Mouse (Mus musculus): ENCODE data around the gene Ang.

Gene Ang

DNA sequence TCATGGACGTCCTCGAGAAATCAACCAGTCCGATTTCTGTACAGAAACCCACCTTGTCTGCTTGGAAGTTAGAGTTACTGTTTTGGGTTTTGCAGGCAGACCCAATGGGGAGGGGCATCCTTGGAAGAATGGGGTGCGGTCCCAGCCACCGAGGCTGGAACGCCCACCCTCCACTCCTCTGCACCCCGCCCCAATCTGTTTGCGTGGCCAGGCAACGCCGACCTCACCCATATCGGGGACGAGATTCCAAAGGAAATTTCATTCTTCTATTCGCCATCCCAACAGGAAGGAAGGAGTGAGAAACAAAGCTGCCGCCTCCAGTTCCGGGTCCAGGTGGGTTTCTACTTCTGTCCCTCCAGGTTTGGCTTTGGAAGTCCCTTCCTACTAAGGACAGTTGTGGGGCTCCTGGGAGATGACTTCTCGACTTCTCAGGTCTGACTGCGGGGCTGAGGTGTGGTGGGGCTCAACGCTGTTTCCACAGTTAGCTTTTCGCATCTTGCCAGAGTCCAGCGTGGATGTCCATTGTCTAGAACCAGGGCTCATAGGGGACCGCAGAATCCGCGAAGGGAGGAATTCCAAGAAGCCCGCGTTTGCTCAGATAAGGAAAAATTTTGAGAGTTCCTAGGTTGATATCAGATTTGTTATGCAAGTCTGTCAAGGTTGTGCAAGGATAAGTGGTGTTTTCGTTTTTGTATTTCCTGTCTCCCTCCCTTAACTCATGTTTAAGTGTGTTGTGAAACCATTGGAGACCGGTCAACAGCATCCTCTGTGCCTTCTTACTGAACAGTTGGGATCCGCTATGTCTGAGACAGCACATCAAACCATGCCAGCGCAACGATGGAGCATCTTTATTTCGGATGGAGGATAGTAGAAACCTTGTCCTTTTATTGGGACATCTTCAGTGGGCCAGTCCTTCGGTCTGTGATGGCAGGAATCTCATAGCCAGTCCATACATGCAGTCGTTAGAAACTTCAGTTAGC is at the start of gene Ang, which contains the start of gene Rnase4:
Gene Ang (plus strand): TSS at position 230 of the 980 bp plus-strand sequence.
Gene Rnase4 (plus strand): TSS at position 157 of the 980 bp plus-strand sequence.
- no peak for DNase-seq (ENCODE audit: low read depth, low spot score)

GRCm38 (mm10) chr14:51041769-51042168 is 49.2 kb upstream of the Ang start, which contains the start of gene Rnase9:
Rnase9 (minus strand) TSS chr14:51041869.
- DNase-seq (ENCODE audit: low read depth, low spot score): no peak

GRCm38 (mm10) chr14:51047846-51048245 is 43.1 kb upstream of the Ang start:
- DNase-seq (ENCODE audit: low read depth, low spot score): no peak

DNA sequence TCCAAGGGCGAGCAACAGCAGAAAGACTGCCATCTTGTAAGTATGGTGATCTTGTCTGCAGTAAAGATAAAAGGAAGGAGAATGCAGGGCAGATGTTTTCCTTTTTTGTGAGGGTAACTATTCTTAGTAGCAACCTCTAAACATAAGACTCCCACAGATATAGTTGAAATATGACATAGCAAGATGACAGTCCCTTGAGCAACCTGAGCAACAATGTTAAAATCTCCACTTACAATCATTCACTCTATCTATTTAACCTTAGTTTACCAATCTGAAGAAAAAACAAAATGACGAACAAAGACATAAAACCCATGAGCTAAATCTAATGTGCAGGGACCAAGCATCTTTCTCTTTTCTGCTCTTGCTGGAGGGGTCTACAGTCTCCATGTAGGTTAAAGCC is 40.9 kb upstream of the Ang start, which contains the start of gene Rnase11:
Gene Rnase11 (minus strand): TSS at position 101 of the 400 bp plus-strand sequence.
- DNase-seq (ENCODE audit: low read depth, low spot score): no peak

DNA sequence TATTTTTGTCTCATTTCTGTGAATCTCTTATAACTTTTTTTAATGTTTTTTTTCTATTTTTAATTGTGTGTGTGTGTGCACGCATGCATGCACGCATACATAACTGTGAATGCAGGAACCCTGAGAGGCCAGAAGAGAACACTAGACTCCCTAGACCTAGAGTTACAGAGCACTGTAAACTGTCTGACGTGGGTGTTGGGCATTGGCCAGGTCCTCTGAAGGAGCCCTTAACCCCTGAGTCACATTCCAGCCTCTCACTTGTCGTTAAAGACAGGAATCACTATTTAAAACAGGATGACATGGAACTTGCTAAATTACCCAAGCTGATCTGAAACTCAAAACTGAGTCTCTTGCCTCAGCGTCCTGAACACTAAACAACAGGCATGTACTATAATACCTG is 39.0 kb upstream of the Ang start:
- DNase-seq (ENCODE audit: low read depth, low spot score): no peak

DNA sequence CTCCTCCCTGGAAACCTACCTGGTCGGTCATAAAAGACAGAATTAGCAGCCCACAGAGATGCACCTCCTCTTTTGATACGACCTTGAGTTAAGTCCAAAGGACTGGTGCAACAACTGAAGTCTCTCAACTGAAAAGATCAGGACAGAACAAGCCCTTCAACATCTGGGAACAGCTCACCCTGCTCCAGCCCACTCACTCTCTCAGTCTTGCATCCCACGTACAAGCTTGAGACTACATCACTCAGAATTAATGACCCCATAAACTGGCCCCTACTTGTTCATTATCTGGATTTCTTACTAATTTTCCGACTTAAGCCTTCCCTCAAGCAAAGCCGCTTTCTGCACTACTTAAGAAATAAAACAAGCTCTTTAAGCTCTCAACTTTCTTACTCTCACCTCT is 37.8 kb upstream of the Ang start:
- no peak for DNase-seq (ENCODE audit: low read depth, low spot score)

GRCm38 (mm10) chr14:51054243-51055237 is 36.4 kb upstream of the Ang start:
- DNase-seq (ENCODE audit: low read depth, low spot score): no peak

DNA sequence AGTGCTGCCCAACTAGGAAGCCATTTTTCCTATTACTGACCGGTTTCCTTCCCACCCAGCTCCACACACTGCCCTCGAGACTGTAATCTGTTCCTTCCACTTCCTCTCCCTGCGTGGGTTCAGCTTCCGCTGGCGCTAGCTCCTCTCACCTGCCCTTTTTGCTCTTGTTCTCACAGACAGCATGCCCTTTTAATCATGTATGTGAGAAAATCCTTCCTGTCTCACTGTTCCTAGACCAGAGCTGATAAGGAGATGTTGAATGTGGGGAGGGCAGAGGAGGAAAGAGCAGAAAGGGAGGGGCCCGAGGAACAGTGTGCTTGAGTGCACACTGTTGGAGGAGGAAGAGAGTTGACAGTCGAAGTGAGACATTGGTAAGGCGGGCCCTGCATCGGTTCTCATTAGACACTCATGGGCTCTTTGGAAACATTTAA is 33.5 kb upstream of the Ang start, which contains the start of gene Rnase12:
Gene Rnase12 (minus strand): TSS at position 261 of the 431 bp plus-strand sequence.
- DNase-seq (ENCODE audit: low read depth, low spot score): no peak

- no peak for DNase-seq (ENCODE audit: low read depth, low spot score)
Measured at GRCm38 (mm10) chr14:51060761-51061160, 30.2 kb upstream of the Ang start.

DNA sequence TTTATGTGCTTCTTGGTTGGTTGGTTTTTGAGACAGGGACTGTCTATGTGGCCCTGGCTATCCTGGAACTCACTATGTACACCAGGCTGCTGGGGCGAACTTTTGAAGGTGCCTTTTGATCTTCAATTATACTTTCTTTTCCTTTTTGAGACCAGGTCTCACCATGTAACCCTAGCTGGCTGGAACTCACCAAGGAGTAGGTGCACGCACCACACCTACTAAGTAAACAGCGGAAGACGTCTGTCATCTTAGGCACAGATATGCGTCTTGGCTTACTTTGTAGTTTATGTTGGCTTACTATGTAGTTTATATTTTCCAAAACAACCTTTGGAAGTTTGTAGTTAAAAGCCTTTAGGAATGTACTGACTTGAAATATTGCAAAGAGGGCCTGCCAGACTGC is 22.0 kb upstream of the Ang start:
- DNase-seq (ENCODE audit: low read depth, low spot score): no peak

GRCm38 (mm10) chr14:51069617-51070016 is 21.3 kb upstream of the Ang start:
- no peak for DNase-seq (ENCODE audit: low read depth, low spot score)

- no peak for DNase-seq (ENCODE audit: low read depth, low spot score)
Measured at GRCm38 (mm10) chr14:51074335-51074734, 16.6 kb upstream of the Ang start, which contains the start of gene Olfr750. Olfr750 (minus strand) TSS chr14:51074435.

GRCm38 (mm10) chr14:51079180-51079579 is 11.8 kb upstream of the Ang start:
- DNase-seq (ENCODE audit: low read depth, low spot score): no peak

GRCm38 (mm10) chr14:51081035-51081434 is 9.9 kb upstream of the Ang start:
- DNase-seq (ENCODE audit: low read depth, low spot score): no peak

- DNase-seq (ENCODE audit: low read depth, low spot score): no peak
Measured at GRCm38 (mm10) chr14:51082599-51083581, 8.1 kb upstream of the Ang start.

- no peak for DNase-seq (ENCODE audit: low read depth, low spot score)
Measured at GRCm38 (mm10) chr14:51083805-51084204, 7.1 kb upstream of the Ang start.

DNA sequence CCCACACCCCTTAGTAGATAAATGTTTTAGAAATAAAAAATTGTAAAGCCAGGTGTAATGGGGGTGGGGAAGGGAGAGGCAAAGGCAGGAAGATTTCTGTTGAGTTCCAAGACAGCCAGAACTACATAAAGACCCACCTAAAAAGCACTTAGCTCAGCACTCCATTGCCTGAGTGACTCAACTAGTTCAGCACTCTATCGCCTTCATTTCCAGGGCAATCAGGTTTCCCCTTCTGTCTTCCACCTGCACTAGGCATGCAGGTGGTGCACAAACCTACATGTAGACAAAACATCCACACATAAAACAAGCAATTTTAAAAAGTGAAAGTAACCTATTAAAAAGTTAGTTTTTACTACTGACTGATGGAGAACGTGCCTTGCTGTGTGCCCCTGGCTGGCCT is 5.9 kb upstream of the Ang start:
- DNase-seq (ENCODE audit: low read depth, low spot score): no peak

DNA sequence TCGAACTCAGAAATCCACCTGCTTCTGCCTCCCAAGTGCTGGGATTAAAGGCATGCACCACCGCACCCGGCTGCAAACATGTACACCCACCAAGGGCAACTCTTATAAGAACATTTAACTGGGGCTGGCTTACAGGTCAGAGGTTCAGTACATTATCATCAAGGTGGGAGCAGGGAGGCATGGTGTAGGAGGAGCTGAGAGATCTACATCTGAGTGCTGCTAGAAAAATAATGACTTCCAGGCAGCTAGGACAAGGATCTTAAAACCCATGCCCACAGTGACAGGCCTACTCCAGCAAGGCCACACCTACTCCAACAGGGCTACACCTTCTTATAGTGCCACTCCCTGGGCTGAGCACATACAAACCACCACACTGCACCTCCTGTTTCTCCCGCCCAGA is 5.0 kb upstream of the Ang start:
- no peak for DNase-seq (ENCODE audit: low read depth, low spot score)

GRCm38 (mm10) chr14:51087762-51088161 is 3.2 kb upstream of the Ang start:
- DNase-seq (ENCODE audit: low read depth, low spot score): no peak

All from retina, postnatal 7 days (tissue).